Mouse (Mus musculus): ENCODE data around the gene Smco4.

GRCm38 (mm10) chr9:15493235-15493924 lies at the start of gene Smco4:
- TF ChIP-seq POLR2AphosphoS2 (IDR thresholded peaks at IDR 0.05; ENCODE audit: insufficient read length, low read depth) (no peak), REST (IDR thresholded peaks at IDR 0.05; ENCODE audit: insufficient read depth, insufficient read length) (no peak), MYOG (IDR thresholded peaks at IDR 0.05; ENCODE audit: control insufficient read depth in 1 of 3, insufficient read depth in 1 of 3, insufficient read length in 2 of 3, low read depth in 2 of 3) (peak in 1 of 3 experiments; percentile 40), MYOD1 (IDR thresholded peaks at IDR 0.05; ENCODE audit: control insufficient read depth in 1 of 3, insufficient read length in 2 of 3, low read depth in 2 of 3) (peak in 1 of 3 experiments; percentile 24), POLR2A (IDR thresholded peaks at IDR 0.05; ENCODE audit: insufficient read length, low read depth) (peak; percentile 48), TCF3 (IDR thresholded peaks at IDR 0.05; ENCODE audit: insufficient read length, low read depth) (peak; percentile 0), MAX (IDR thresholded peaks at IDR 0.05; ENCODE audit: low read depth) (no peak), USF1 (IDR thresholded peaks at IDR 0.05; ENCODE audit: low read depth) (no peak), CEBPB (IDR thresholded peaks at IDR 0.05; ENCODE audit: insufficient read depth, poor library complexity, severe bottlenecking) (no peak), TCF12 (IDR thresholded peaks at IDR 0.05; ENCODE audit: insufficient read depth, poor library complexity, severe bottlenecking) (no peak)

Data from myocyte (in vitro differentiated cells).